Comparison of ENCODE assay signal across 21 mouse cellular contexts in genomic region chr17:78682351-78682750, GRCm38 (mm10).
"Had no signal": no experiment of that assay in that cellular context is flagged by ENCODE, and none has a peak within 500 bp of the region (broad histone marks: within the 10 kb centered on the region; RNA-seq: fewer than 3 reads in every experiment).

No protein-coding gene starts in this region.

- H3K27ac ChIP-seq: limb, embryonic 12.5 days; limb, embryonic 15.5 days; liver, embryonic 14.5 days; macrophage; midbrain, embryonic 12.5 days; midbrain, embryonic 15.5 days; neural tube, embryonic 12.5 days; neural tube, embryonic 15.5 days; stomach, postnatal 0 days had no signal

- H3K36me3 ChIP-seq: midbrain, embryonic 15.5 days had no signal

- H3K4me1 ChIP-seq: limb, embryonic 12.5 days; limb, embryonic 15.5 days; midbrain, embryonic 12.5 days; midbrain, embryonic 15.5 days; neural tube, embryonic 12.5 days; neural tube, embryonic 15.5 days had no signal

- H3K9ac ChIP-seq: limb, embryonic 12.5 days; limb, embryonic 15.5 days; liver, embryonic 14.5 days; liver, postnatal 0 days; lung, embryonic 14.5 days; midbrain, embryonic 12.5 days; midbrain, embryonic 15.5 days; neural tube, embryonic 12.5 days; neural tube, embryonic 15.5 days had no signal

- H3K4me2 ChIP-seq: limb, embryonic 12.5 days; limb, embryonic 15.5 days; liver, embryonic 11.5 days; lung, embryonic 14.5 days; midbrain, embryonic 12.5 days; midbrain, embryonic 15.5 days; neural tube, embryonic 12.5 days; neural tube, embryonic 15.5 days had no signal

- H3K9me3 ChIP-seq: limb, embryonic 12.5 days; limb, embryonic 15.5 days; midbrain, embryonic 12.5 days; midbrain, embryonic 15.5 days; neural tube, embryonic 12.5 days; neural tube, embryonic 15.5 days had no signal

- H3K27me3 ChIP-seq: limb, embryonic 12.5 days; limb, embryonic 15.5 days; midbrain, embryonic 12.5 days; midbrain, embryonic 15.5 days; neural tube, embryonic 12.5 days; neural tube, embryonic 15.5 days had no signal

- ATAC-seq: liver, postnatal 0 days; lung, postnatal 0 days; midbrain, embryonic 15.5 days had no signal

- H3K4me3 ChIP-seq: limb, embryonic 12.5 days; limb, embryonic 15.5 days; midbrain, embryonic 12.5 days; midbrain, embryonic 15.5 days; neural tube, embryonic 12.5 days; neural tube, embryonic 15.5 days had no signal

- DNase-seq: kidney, postnatal 25 days; left cerebral cortex, postnatal 4 days; liver, postnatal 0 days; lung, embryonic 14.5 days; right cerebral cortex, adult 18-20 months; right cerebral cortex, postnatal 14 days; right cerebral cortex, postnatal 4 days; thymus, adult 2 months; thymus, postnatal 14 days; thymus, postnatal 4 days had no signal
